Mouse (Mus musculus) midbrain, postnatal 0 days (tissue): ENCODE results near the gene Abhd2. TPM values are rescaled to one million over a fixed set of nuclear protein-coding genes. Genes with fewer than 3 reads are reported as not detected.

Experiments
- ATAC-seq: fragments of 200-750 bp; cut with Nextera tagmentation; 2 replicates; pipeline ENCODE4 v1.8.0; 2017; ENCODE audit warnings: moderate number of reproducible peaks, mild to moderate bottlenecking, moderate TSS enrichment, moderate library complexity; ENCODE audit not compliant: low FRiP score
- DNase-seq: peaks from one replicate; pipeline ENCODE4 v3.0.0-alpha.2; 2015; ENCODE audit warnings: low spot score
- H3K27ac ChIP-seq: fragments of 300-500 bp; sonication (generic); 2 replicates; pipeline ENCODE4 v1.5.1; 2014; ENCODE audit warnings: low read depth, mild to moderate bottlenecking, low read length, mixed read lengths
- H3K27me3 ChIP-seq: fragments of 300-500 bp; sonication (generic); 2 replicates; pipeline ENCODE4 v1.6.1; 2014; ENCODE audit warnings: low read length, control low read depth, mixed read lengths; ENCODE audit not compliant: insufficient read depth
- H3K36me3 ChIP-seq: fragments of 300-500 bp; sonication (generic); 2 replicates; pipeline ENCODE4 v1.6.1; 2014; ENCODE audit warnings: low read length, control low read depth, mixed read lengths; ENCODE audit not compliant: insufficient read depth
- H3K4me1 ChIP-seq: fragments of 300-500 bp; sonication (generic); 2 replicates; pipeline ENCODE4 v1.6.1; 2014; ENCODE audit warnings: mild to moderate bottlenecking, control low read depth, antibody characterized with exemption, low read length, mixed read lengths; ENCODE audit not compliant: insufficient read depth
- H3K4me2 ChIP-seq: fragments of 300-500 bp; sonication (generic); 2 replicates; pipeline ENCODE4 v1.6.1; 2014; ENCODE audit warnings: low read depth, mild to moderate bottlenecking, low read length, mixed read lengths; ENCODE audit not compliant: poor library complexity, severe bottlenecking
- H3K4me3 ChIP-seq: fragments of 300-500 bp; sonication (generic); 2 replicates; pipeline ENCODE4 v1.5.1; 2014; ENCODE audit warnings: low read depth, mild to moderate bottlenecking, low read length, moderate library complexity
- H3K9ac ChIP-seq: fragments of 300-500 bp; sonication (generic); replicated peaks from 2 replicates; pipeline ENCODE4 v1.6.1; 2014; ENCODE audit warnings: mild to moderate bottlenecking, low read length, moderate library complexity, mixed read lengths; ENCODE audit not compliant: poor library complexity, severe bottlenecking
- H3K9me3 ChIP-seq: fragments of 300-500 bp; sonication (generic); 2 replicates; pipeline ENCODE4 v1.6.1; 2016; ENCODE audit warnings: low read length, control low read depth
- CTCF ChIP-seq: IDR thresholded peaks from 2 replicates; pipeline ENCODE4 v1.5.1; 2016; ENCODE audit warnings: antibody characterized with exemption, mild to moderate bottlenecking
- WGBS: fragments of 180-500 bp; shearing (Covaris S2); extraction: QIAGEN DNeasy Blood & Tissue Kit; methylation state at CpG from one replicate; pipeline ENCODE4 v1.1.7; 2014; 5-methylcytosine and 5-hydroxymethylcytosine counted together
- polyA plus RNA-seq: library from polyadenylated mRNA; unstranded; fragments of >200 nt; fragmentation: Nextera tagmentation; extraction: Ambion mirVana; gene quantifications from 2 replicates; pipeline ENCODE4 v1.2.1, GENCODE M21; 2015
- total RNA-seq: library from RNA; depleted of rRNA; stranded (reverse); fragments of >200 nt; gene quantifications from 2 replicates; pipeline ENCODE4 v1.2.3, GENCODE M21; 2014

The Abhd2 gene
- total and polyA plus RNA-seq, 2 experiments from 2014 or later, result 23.0 to 85.7 TPM

GRCm38 (mm10) chr7:79347108-79347813, 74.3 kb downstream of the Abhd2 start:
- H3K27me3 ChIP-seq, result no peaks in the 10 kb centered on the region
- no peak overlapping the region for H3K4me3 ChIP-seq
- 0 out of 2 replicates have a peak overlapping the region, but pooled peaks have one; percentile 18 for H3K27ac ChIP-seq
- no peaks in the 10 kb centered on the region for H3K9me3 ChIP-seq
- DNase-seq (peak; percentile 46), ATAC-seq (no peak)
- WGBS, result 57% methylated on average over 13 of the region's 13 CpGs
- no peak overlapping the region for H3K4me2 ChIP-seq
- 0 out of 2 replicates have a peak overlapping the region, but pooled peaks have one; percentile 24 for H3K9ac ChIP-seq
- TF ChIP-seq CTCF, result peak; percentile 47
- peaks cover 19% of the 10 kb centered on the region for H3K36me3 ChIP-seq
- H3K4me1 ChIP-seq, result no peaks in the 10 kb centered on the region; the same call in 1 of the 2 replicates

DNA sequence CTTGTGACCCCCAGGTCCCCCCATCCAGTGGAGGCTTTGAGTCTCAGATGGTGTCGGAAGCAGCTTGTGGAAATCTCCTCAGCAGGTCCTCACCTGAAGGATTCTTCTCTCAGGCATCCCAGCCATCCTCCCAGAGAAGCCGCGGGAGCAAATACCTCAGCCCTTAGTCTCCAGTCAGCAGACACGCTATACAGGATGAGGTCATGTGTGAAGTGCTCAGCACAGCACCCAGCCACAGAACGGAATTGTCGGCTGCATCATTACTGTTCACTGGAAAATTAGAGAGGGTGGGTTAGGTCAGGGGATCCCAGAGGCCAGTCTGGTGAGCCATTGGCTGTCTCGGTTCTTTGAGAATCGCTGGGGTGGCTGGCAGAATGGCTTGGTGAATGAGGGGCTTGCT, 75.8 kb downstream of the Abhd2 start:
- ATAC-seq, result no peak
- H3K4me3 ChIP-seq, result no peak overlapping the region
- DNase-seq, result no peak
- no peaks in the 10 kb centered on the region for H3K27me3 ChIP-seq
- no peaks in the 10 kb centered on the region; the same call in 1 of the 2 replicates for H3K4me1 ChIP-seq
- no peak overlapping the region for H3K9ac ChIP-seq
- no peak overlapping the region for H3K27ac ChIP-seq
- no peak for TF ChIP-seq CTCF
- 84% methylated on average over 8 of the region's 8 CpGs for WGBS
- peaks cover 24% of the 10 kb centered on the region for H3K36me3 ChIP-seq
- H3K4me2 ChIP-seq, result no peak overlapping the region
- no peaks in the 10 kb centered on the region for H3K9me3 ChIP-seq

- H3K27me3 ChIP-seq, result no peaks in the 10 kb centered on the region
- WGBS, result 39% methylated on average over 12 of the region's 12 CpGs
- no peaks in the 10 kb centered on the region for H3K9me3 ChIP-seq
- H3K4me3 ChIP-seq, result no peak overlapping the region
- H3K27ac ChIP-seq, result no peak overlapping the region
- H3K36me3 ChIP-seq, result peaks cover 32% of the 10 kb centered on the region
- ATAC-seq, result peak; percentile 71
- H3K4me2 ChIP-seq, result no peak overlapping the region
- H3K9ac ChIP-seq, result no peak overlapping the region
- DNase-seq, result peak; percentile 90
- no peaks in the 10 kb centered on the region; the same call in 1 of the 2 replicates for H3K4me1 ChIP-seq
- TF ChIP-seq CTCF, result peak; percentile 99
Measured at GRCm38 (mm10) chr7:79349738-79350386, 76.9 kb downstream of the Abhd2 start.

GRCm38 (mm10) chr7:79358350-79359182, 85.6 kb downstream of the Abhd2 start:
- no peak overlapping the region for H3K27ac ChIP-seq
- no peaks in the 10 kb centered on the region for H3K27me3 ChIP-seq
- H3K9ac ChIP-seq, result no peak overlapping the region
- 77% methylated on average over 15 of the region's 15 CpGs for WGBS
- ATAC-seq (no peak), DNase-seq (no peak)
- H3K36me3 ChIP-seq, result peaks cover 30% of the 10 kb centered on the region
- no peaks in the 10 kb centered on the region for H3K9me3 ChIP-seq
- TF ChIP-seq CTCF, result no peak
- no peaks in the 10 kb centered on the region for H3K4me1 ChIP-seq
- no peak overlapping the region for H3K4me2 ChIP-seq
- H3K4me3 ChIP-seq, result no peak overlapping the region

DNA sequence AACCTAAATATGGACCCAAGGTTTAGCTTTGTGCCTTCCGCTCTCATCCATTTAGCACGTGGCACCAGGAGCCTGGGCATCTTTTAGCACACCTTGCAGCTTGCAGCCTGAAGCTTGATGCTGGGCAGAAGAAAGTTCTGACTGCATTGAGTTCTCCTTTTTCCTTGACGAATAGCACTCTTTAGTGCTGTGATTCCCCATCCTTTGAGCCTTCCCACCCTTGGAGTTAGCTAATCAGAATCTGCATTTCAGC, 86.1 kb downstream of the Abhd2 start:
- Histone ChIP-seq H3K4me2 (no peak overlapping the region), H3K27ac (no peak overlapping the region), H3K36me3 (peaks cover 26% of the 10 kb centered on the region), H3K27me3 (no peaks in the 10 kb centered on the region), H3K4me1 (no peaks in the 10 kb centered on the region), H3K4me3 (no peak overlapping the region), H3K9me3 (no peaks in the 10 kb centered on the region), H3K9ac (no peak overlapping the region)
- no peak for DNase-seq
- 63% methylated on average over 3 of the region's 3 CpGs for WGBS
- no peak for ATAC-seq
- no peak for TF ChIP-seq CTCF
